Mouse (Mus musculus): ENCODE results near the gene Kpna3. TPM values are rescaled to one million over a fixed set of nuclear protein-coding genes. Genes with fewer than 3 reads are reported as not detected.
"Not testable (repeated sequence)": the region's sequence is repeated elsewhere in the genome, so short reads cannot be mapped to it uniquely, and the experiment has no call there.

Kpna3 gene
- 10 to 100 TPM; 71.0 to 78.0 TPM for total RNA-seq (2021)
- long read RNA-seq, experiment 1, full-length matches to known transcripts = 48 of 61 reads
- long read RNA-seq, experiment 1, partial matches to known transcripts = 13 of 61 reads
- long read RNA-seq, experiment 1, other reads (novel, unspliced or antisense) = 0 of 61 reads
- long read RNA-seq, experiment 2, full-length matches to known transcripts = 67 of 82 reads
- long read RNA-seq, experiment 2, partial matches to known transcripts = 9 of 82 reads
- long read RNA-seq, experiment 2, other reads (novel, unspliced or antisense) = 6 of 82 reads

GRCm38 (mm10) chr14:61439661-61440559, at the start of gene Kpna3:
Gene Kpna3, minus strand, starts transcription at chr14:61439874.
- intact Hi-C loops (cut with DNase I; ENCODE audit: low total_unique reads) = no loop called here
- peak; percentile 98 for DNase-seq

DNA sequence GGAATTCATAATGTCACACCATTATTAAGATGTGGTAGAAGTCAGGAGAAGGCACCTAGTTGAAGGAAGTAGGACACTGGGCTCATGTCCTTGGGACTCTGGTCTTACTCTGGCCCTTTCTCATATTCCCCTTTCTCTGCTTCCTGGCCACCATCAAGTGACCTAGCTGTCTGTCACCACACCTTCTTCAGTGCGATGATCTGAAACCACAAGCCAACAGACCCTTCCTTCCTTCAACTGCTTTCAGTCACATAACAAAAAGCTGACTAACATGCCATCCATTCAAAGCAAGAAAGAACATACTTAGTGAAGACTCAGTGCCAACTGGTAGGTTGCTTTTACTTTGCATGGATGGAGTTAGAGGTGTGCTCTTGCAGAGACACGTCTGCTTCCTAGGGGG, 20.7 kb upstream of the Kpna3 start:
- intact Hi-C loops (cut with DNase I; ENCODE audit: low total_unique reads) = no loop called here
- DNase-seq = no peak

GRCm38 (mm10) chr14:61457468-61457867, 17.8 kb upstream of the Kpna3 start:
- no peak for DNase-seq
- intact Hi-C loops (cut with DNase I; ENCODE audit: low total_unique reads) = no loop called here

DNA sequence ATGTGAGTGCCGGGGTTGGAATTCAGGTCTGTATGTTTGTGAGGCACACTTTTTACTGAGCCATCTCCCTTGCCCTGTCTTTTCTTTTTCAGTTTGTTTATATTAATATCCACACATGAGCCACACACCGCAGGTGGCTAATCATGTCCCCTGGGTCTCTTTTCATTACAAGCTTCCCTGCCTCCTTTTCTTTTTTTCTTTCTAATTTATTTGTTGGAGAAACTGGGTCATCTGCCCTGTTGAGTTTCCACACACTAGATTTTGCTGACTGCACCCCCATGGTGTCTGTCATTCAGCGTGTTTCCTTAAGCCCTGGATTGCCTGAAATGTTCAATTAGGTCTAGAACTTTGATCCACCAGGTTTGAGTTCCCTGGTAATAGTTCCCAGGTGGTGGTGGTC, 15.9 kb upstream of the Kpna3 start:
- DNase-seq = no peak
- intact Hi-C loops (cut with DNase I; ENCODE audit: low total_unique reads) = no loop called here

DNA sequence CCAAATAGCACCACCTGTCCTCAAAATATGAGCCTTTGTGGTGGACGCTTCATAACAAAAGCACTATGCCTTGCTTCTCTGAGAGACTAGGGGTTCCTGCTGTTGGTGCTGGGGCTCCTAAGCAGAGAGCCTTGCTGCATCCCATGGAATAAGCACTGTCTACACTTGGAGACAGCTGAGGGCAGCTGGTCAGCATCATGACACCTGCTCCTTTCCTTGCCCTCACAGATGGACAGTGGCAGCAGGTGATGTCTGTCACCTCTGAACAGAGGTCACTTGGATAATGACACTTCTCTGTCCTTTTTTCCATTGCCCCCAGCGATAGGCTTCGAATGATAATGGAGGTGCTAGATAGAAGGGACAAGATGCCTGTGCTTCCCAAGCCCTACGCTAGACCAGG, 13.4 kb upstream of the Kpna3 start:
- intact Hi-C loops (cut with DNase I; ENCODE audit: low total_unique reads) = loop anchor here (5.0 kb wide), 1 partner anchor 39 kb away; no protein-coding TSS in a partner anchor

GRCm38 (mm10) chr14:61452481-61452880, 12.8 kb upstream of the Kpna3 start:
- intact Hi-C loops (cut with DNase I; ENCODE audit: low total_unique reads) = loop anchor here (5.0 kb wide), 1 partner anchor 40 kb away; no protein-coding TSS in a partner anchor
- no peak for DNase-seq

More for the DNA sequence above, 13.4 kb upstream of the Kpna3 start:
- no peak for DNase-seq

DNA sequence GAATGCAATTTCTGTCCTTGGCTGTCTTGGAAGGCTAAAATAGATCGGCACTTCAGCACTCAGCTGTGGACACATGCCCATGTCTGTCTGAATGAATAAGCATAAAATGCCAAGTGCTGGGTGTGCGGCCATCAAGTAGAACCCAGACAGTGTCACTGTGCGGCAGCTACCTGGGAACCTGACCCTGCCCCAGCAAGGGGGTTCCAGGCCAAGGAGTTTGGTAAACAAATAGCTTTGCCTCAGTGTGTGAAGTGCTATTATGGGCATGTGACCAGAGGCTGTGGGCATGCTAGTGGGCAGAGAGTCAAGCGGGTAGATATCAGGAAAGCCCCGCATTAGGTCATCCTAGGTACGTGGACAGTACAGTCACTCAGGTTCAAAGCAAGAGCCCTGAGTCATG, 8.1 kb upstream of the Kpna3 start:
- intact Hi-C loops (cut with DNase I; ENCODE audit: low total_unique reads) = no loop called here

DNA sequence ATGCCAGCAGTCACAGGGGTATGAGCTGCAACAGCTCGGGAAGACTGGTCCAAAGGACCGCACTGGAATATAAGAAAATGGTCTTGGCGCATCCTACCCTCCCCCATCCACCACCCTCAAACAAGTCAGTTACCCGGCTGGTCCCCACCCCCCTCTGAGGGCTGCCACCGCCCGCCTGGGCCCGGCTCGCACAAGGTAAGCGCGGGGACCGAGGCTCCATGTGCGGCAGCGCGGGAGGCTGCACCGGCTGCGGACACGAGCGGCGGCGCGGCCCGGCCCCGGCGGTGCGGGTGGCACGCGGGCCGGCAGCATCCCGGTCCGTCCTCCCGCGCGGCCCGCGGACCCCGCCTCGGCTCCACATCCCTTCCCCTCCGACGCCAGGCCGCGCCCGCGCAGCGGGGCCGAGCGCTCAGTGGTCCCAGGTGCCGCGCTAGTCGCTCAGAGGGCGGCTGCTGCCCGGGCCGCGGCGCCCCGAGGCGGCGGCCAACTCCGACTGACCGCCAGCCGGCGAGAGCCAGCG, 473 bp downstream of the Kpna3 start:
- DNase-seq = peak; percentile 61
- intact Hi-C loops (cut with DNase I; ENCODE audit: low total_unique reads) = no loop called here

More for the DNA sequence above, 8.1 kb upstream of the Kpna3 start:
- DNase-seq = peak; percentile 20

DNA sequence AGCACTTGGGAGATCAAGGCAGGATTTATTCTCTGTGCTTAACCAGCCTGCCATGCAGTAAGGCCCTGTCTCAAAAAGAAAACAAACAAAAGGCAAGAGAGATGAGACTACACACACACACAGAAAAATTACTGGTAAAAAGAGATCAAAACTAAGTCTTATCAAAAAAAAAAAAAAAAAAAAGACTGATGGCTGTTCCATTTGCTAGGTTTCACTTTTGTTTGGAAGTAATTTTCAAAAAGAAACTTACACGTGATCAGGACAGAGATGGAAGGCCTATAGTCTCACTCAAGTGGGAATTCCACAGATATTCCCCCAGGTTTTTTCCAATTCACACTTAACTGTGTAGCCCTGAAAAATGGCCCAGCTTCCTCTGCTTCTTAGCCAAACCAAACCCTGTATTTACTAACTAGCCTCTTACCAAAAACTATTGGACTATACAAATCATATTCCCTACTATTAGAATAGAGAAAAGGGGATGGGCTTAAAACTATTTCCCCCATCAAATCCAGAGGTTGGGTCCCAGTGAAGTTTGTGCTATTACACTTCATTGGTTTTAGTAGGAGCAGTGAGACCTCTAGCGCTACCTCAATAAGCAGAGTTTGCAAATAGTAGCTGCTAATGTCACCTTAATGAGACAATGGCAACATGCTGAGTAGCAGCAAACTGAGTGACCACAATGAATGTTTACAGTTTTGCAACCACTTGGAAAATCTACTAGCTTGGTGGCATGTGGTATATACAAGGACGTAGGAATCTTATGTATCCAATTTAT, 1.3 kb downstream of the Kpna3 start:
- DNase-seq = no peak
- intact Hi-C loops (cut with DNase I; ENCODE audit: low total_unique reads) = no loop called here

DNA sequence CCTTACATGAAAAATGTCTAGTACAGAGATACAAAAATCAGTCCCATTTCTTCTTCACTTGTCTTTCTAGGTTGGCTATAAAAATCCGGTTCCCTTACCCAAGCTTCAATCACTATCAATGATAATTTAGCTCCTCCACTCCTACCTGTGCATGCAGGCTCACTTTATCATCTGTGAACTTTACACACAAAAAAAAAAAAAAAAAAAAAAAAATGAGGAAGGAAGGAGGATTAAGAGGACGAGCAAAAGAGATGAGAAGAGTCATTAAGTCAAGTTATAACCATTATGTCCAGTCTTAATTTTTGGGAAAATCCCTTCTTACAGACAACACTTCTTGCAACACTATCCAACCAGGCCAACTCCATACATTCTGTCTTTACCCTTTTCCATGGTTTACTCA, 2.8 kb downstream of the Kpna3 start:
- intact Hi-C loops (cut with DNase I; ENCODE audit: low total_unique reads) = no loop called here
- no peak for DNase-seq

DNA sequence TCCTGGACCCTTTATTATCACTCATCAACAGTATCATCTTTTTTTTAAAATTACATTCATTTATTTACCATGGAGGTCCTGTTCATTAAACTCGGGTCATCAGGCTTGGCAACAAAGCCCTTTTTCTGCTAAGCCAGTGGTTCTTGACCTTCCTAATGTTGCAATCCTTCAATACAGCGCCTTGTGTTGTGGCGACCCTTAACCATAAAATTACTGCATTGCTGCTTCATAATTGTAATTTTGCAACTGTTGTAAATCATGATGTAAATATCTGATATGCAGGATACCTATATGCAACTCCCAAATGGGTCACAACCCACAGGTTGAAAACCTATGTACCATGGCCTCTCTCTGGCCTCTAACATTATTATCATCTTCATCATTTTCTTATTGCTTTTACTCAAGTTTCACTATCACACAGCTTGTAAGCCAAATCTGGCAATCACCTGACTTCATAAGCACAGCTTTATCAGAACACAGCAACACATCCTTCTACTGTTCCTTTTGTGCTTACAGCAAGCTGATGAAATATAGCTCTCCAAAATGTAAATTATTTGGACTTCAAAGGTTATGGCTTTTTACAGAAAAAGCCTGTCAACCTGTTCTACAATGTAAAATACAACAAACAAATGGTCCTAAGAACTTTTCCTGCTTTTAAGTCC, 11.4 kb downstream of the Kpna3 start:
- no peak for DNase-seq
- intact Hi-C loops (cut with DNase I; ENCODE audit: low total_unique reads) = no loop called here

GRCm38 (mm10) chr14:61427095-61427494, 12.6 kb downstream of the Kpna3 start:
- DNase-seq; intact Hi-C loops (cut with DNase I; ENCODE audit: low total_unique reads): not testable (repeated sequence)

- intact Hi-C loops (cut with DNase I; ENCODE audit: low total_unique reads) = no loop called here
- DNase-seq = no peak
These were observed 14.5 kb downstream of the Kpna3 start for GRCm38 (mm10) chr14:61425080-61425665.

- intact Hi-C loops (cut with DNase I; ENCODE audit: low total_unique reads) = no loop called here
- DNase-seq = no peak
These were observed 24.0 kb downstream of the Kpna3 start for GRCm38 (mm10) chr14:61415719-61416118.

GRCm38 (mm10) chr14:61415311-61415710, 24.4 kb downstream of the Kpna3 start:
- DNase-seq = no peak
- intact Hi-C loops (cut with DNase I; ENCODE audit: low total_unique reads) = no loop called here

- intact Hi-C loops (cut with DNase I; ENCODE audit: low total_unique reads) = no loop called here
- no peak for DNase-seq
These were observed 24.9 kb downstream of the Kpna3 start for GRCm38 (mm10) chr14:61414808-61415207.

- intact Hi-C loops (cut with DNase I; ENCODE audit: low total_unique reads) = no loop called here
- DNase-seq = no peak
These were observed 25.5 kb downstream of the Kpna3 start for GRCm38 (mm10) chr14:61414199-61414598.

DNA sequence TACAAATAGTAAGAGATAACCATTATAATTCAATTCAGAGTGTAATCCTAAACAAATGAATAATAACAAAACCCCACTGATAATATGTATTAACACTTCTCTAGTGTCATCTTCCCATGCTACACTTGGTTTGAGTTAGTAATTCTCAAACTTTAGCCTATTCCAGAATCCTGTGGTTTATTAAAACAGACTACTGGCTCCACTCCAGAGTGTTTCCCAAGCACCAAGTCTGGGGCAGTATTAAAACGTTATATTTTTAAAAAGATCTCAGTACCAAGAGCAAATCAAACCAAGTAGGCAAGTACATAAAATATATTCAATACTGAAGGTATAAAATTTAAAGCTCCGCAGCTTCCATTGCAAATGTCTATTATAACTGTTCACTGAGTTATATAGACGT, 26.0 kb downstream of the Kpna3 start:
- intact Hi-C loops (cut with DNase I; ENCODE audit: low total_unique reads) = no loop called here
- no peak for DNase-seq

GRCm38 (mm10) chr14:61410020-61410419, 29.7 kb downstream of the Kpna3 start:
- DNase-seq = no peak
- intact Hi-C loops (cut with DNase I; ENCODE audit: low total_unique reads) = no loop called here

Measured in gastrocnemius, postnatal 14 days (tissue).